Mouse (Mus musculus) cortical plate, adult 2 months (tissue): ENCODE measurements around the gene Apobr. TPM values are rescaled to one million over a fixed set of nuclear protein-coding genes. Genes with fewer than 3 reads are reported as not detected.

Experiments
- H3K27ac ChIP-seq: fragments of 200-500 bp; 2 replicates; pipeline ENCODE4 v1.5.1; 2012; ENCODE audit warnings: low read length, control low read depth, inconsistent platforms; ENCODE audit not compliant: insufficient read depth
- H3K4me1 ChIP-seq: fragments of 200-500 bp; 2 replicates; pipeline ENCODE4 v1.6.1; 2011; ENCODE audit warnings: low read length; ENCODE audit not compliant: control insufficient read depth, insufficient read depth
- H3K4me3 ChIP-seq: fragments of 200-500 bp; 2 replicates; pipeline ENCODE4 v1.5.1; 2011; ENCODE audit warnings: mild to moderate bottlenecking, low read length, control low read depth; ENCODE audit not compliant: insufficient read depth
- CTCF ChIP-seq: fragments of 200-500 bp; IDR thresholded peaks from 2 replicates; pipeline ENCODE4 v1.5.1; 2011; ENCODE audit warnings: mild to moderate bottlenecking, control low read depth, low read length; ENCODE audit not compliant: insufficient read depth; ENCODE audit errors: extremely low read depth
- POLR2A ChIP-seq: fragments of 200-500 bp; IDR thresholded peaks from 2 replicates; pipeline ENCODE4 v1.6.1; 2011; ENCODE audit warnings: mild to moderate bottlenecking, low read length, control low read depth; ENCODE audit not compliant: insufficient read depth; ENCODE audit errors: extremely low read depth
- polyA plus RNA-seq: library from polyadenylated mRNA; depleted of rRNA; stranded (reverse); fragments of >200 nt; gene quantifications from 2 replicates; pipeline ENCODE4 v1.2.3, GENCODE M21; 2012; rRNA removed

The Apobr gene
- 0.84 and 0.93 TPM in 2 replicates for polyA plus RNA-seq

DNA sequence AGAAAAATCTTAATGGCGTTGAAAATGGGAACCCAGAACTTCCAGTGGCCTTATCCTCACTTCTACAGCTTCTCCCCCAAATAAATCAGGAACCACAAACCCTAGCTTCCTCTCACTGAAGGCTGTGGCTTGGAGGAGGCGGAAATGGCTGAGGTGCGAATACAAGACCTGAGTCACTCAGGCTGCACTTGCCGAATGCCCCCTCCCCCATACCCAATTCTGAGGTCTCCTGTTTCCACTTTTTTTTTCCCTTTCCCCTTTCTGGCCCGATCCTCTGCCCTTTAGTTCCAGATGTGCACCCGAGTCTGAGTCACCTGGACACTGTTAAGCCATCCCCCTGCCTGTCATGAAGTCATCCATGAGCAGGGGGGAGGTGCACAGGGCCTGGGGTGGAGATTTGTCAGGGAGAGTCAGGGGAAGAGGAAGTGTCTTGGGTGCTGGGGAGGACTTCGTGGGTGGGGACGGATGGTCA is at the start of gene Apobr:
Apobr (plus strand) TSS at position 437 of the 472 bp plus-strand sequence.
- H3K4me3 ChIP-seq, result no peak within 1 kb of the TSS; the same call in 1 of the 2 replicates
- H3K4me1 ChIP-seq, result no peaks in the 10 kb centered on the region
- no peak for TF ChIP-seq POLR2A
- no peak for TF ChIP-seq CTCF
- no peak within 1 kb of the TSS for H3K27ac ChIP-seq

GRCm38 (mm10) chr7:126535766-126536165 is 49.0 kb upstream of the Apobr start:
- no peaks in the 10 kb centered on the region for H3K4me1 ChIP-seq
- no peak for TF ChIP-seq POLR2A
- TF ChIP-seq CTCF, result no peak
- no peak overlapping the region for H3K27ac ChIP-seq
- H3K4me3 ChIP-seq, result peak overlapping the region; percentile 20

GRCm38 (mm10) chr7:126536466-126536865 is 48.3 kb upstream of the Apobr start:
- no peak overlapping the region for H3K27ac ChIP-seq
- TF ChIP-seq CTCF (no peak), POLR2A (no peak)
- no peaks in the 10 kb centered on the region for H3K4me1 ChIP-seq
- H3K4me3 ChIP-seq, result no peak overlapping the region

DNA sequence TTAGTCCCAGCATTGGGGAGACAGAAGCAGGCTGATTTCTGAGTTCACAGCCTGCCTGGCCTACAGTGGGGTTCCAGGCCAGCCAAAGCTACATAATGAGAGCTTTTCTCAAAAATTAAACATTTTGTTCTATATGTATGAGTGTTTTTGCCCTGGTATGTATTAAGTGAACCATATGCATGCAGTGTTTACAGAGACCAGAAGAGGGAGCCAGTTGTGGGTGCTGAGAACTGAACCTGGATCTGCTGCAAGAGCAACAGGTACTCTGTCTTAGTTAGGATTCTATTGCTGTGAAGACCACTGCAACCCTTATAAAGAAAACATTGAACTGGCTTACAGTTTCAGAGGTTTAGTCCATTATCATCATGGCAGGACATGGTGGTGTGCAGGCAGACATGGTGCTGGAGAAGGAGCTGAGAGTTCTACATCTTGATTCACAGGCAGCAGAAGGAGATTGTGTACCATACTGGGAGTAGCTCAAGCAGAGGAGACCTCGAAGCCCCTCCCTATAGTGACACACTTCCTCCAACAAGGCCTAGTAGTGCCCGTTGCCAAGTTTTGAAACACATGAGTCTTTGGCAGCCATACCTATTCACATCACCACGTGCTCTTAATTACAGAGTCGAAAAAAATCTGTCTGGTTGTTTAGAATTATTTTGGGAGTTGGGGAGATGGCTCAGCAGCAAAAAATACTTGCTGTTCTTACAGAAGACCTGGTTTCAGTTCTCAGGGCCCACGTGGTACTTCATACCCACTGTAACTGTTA is 46.7 kb upstream of the Apobr start:
- no peak overlapping the region for H3K4me3 ChIP-seq

GRCm38 (mm10) chr7:126541661-126542060 is 43.1 kb upstream of the Apobr start:
- no peak for TF ChIP-seq CTCF
- H3K27ac ChIP-seq, result no peak overlapping the region
- H3K4me1 ChIP-seq, result no peaks in the 10 kb centered on the region
- H3K4me3 ChIP-seq, result no peak overlapping the region

More for the DNA sequence above, 46.7 kb upstream of the Apobr start:
- no peak overlapping the region for H3K27ac ChIP-seq
- TF ChIP-seq POLR2A (no peak), CTCF (peak; percentile 23; the same call in 1 of the 2 replicates)
- no peaks in the 10 kb centered on the region for H3K4me1 ChIP-seq

- TF ChIP-seq POLR2A, result no peak
- TF ChIP-seq CTCF, result no peak
Observed at GRCm38 (mm10) chr7:126545631-126546030, 39.1 kb upstream of the Apobr start.

GRCm38 (mm10) chr7:126554796-126555195 is 29.9 kb upstream of the Apobr start:
- no peaks in the 10 kb centered on the region for H3K4me1 ChIP-seq
- TF ChIP-seq POLR2A, result no peak
- TF ChIP-seq CTCF, result no peak
- H3K27ac ChIP-seq, result no peak overlapping the region
- H3K4me3 ChIP-seq, result no peak overlapping the region

More at GRCm38 (mm10) chr7:126545631-126546030, 39.1 kb upstream of the Apobr start:
- no peaks in the 10 kb centered on the region for H3K4me1 ChIP-seq
- no peak overlapping the region for H3K27ac ChIP-seq
- H3K4me3 ChIP-seq, result no peak overlapping the region

GRCm38 (mm10) chr7:126556635-126557034 is 28.1 kb upstream of the Apobr start:
- H3K4me3 ChIP-seq, result no peak overlapping the region
- no peak overlapping the region for H3K27ac ChIP-seq
- H3K4me1 ChIP-seq, result no peaks in the 10 kb centered on the region
- TF ChIP-seq CTCF (no peak), POLR2A (no peak)

DNA sequence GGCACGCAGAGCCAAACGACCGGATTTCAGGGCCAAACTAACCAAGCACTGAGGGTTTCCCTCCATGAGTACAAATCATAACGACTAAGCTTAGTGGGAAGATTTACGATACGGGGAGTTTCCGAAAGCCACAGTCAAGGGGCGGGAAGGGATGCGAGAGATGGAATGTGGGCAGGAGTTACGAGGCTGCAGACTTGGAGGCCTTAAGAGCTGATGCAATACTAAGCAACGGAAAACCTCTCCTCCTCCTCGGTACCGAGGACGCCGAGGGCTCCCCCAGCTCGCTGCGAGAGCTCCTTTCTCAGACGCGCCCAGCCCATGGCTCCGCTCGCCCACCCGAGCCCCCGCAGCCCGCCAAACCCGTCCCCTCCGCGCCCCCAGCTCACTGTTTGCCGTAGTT is 19.0 kb upstream of the Apobr start:
- H3K27ac ChIP-seq, result no peak overlapping the region
- H3K4me1 ChIP-seq, result no peaks in the 10 kb centered on the region
- H3K4me3 ChIP-seq, result peak overlapping the region; percentile 67
- no peak for TF ChIP-seq CTCF
- no peak for TF ChIP-seq POLR2A

- peak within 1 kb of the TSS; percentile 67 for H3K4me3 ChIP-seq
- no peaks in the 10 kb centered on the region for H3K4me1 ChIP-seq
- H3K27ac ChIP-seq, result no peak within 1 kb of the TSS
- TF ChIP-seq POLR2A, result peak; percentile 86
- no peak for TF ChIP-seq CTCF
Observed at GRCm38 (mm10) chr7:126566094-126566765, 18.5 kb upstream of the Apobr start, which contains the start of gene Eif3c. Gene Eif3c (minus strand): TSS chr7:126566411.
